Mouse (Mus musculus) embryonic fibroblast, embryonic 13.5 days (primary cell): ENCODE measurements at regions not wholly inside any gene's neighbourhood (a gene's known extent, or its start where the extent isn't known, plus 50 kb on each side); places are given as distances from the start of the nearest gene placed in this dataset.

Experiments used
- CTCF ChIP-seq: IDR thresholded peaks from 2 replicates; pipeline ENCODE4 v1.5.1; 2011; ENCODE audit warnings: mild to moderate bottlenecking, control low read depth, low read length, moderate library complexity, borderline replicate concordance; ENCODE audit not compliant: insufficient read depth
- POLR2A ChIP-seq: IDR thresholded peaks from 2 replicates; pipeline ENCODE4 v1.6.1; 2011; ENCODE audit warnings: low read depth, mild to moderate bottlenecking, control low read depth, low read length, moderate library complexity

DNA sequence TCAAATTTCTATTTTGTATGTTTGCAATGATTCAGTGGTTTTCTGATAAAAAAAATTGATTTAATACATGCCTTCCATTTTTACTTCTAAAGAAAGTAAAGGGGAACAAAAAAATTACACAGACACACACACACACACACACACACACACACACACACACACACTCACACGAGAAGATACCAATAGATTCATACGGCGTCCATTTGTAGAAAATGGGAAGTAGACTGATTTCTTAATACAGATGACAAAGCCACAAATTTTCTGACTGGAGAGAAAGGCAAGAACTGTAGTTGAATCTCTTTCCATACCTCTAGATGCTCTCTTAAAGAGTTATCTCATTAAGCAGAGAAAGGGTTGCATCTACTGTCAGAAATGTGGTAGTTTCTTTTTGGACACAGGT, 424.9 kb upstream of the Dcn start:
- TF ChIP-seq CTCF, result no peak
- TF ChIP-seq POLR2A, result no peak
